Mouse (Mus musculus): ENCODE measurements around the gene Lemd1. TPM values are rescaled to one million over a fixed set of nuclear protein-coding genes. Genes with fewer than 3 reads are reported as not detected.

Gene Lemd1
- polyA plus RNA-seq, 1 experiment from 2014 or later = 0.79 TPM

DNA sequence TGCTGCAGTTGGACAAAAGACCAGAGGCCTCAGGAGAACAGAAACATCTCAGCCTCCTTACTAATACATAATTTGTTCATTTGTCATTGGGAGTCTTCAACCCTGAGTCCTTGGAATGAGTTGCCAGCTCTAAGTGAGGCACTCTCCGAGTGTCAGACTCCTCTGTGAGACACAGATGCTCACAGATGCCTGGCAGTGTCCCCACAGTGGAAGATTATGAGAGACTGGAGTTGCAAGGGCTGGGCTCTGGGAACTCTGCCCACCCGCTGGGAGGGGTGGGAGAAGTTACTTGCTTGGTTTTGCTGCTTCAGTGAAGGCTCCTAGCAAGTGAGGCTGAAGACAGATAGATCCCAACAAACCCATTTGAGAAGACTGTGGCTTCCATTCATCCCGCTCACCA is 104.8 kb downstream of the Lemd1 start:
- no peaks in the 10 kb centered on the region for H3K36me3 ChIP-seq
- ATAC-seq (ENCODE audit: insufficient number of reproducible peaks, low FRiP score, low TSS enrichment, low read depth) = no peak
- no peak overlapping the region for H3K9ac ChIP-seq
- no peaks in the 10 kb centered on the region for H3K9me3 ChIP-seq (replicated peaks)
- H3K4me1 ChIP-seq = peaks cover 36% of the 10 kb centered on the region
- peaks cover 37% of the 10 kb centered on the region for H3K27me3 ChIP-seq
- H3K27ac ChIP-seq (replicated peaks) = no peak overlapping the region
- H3K4me2 ChIP-seq (replicated peaks) = no peak overlapping the region
- WGBS = 56% methylated on average over 3 of the region's 3 CpGs
- no peak overlapping the region for H3K4me3 ChIP-seq (replicated peaks)

DNA sequence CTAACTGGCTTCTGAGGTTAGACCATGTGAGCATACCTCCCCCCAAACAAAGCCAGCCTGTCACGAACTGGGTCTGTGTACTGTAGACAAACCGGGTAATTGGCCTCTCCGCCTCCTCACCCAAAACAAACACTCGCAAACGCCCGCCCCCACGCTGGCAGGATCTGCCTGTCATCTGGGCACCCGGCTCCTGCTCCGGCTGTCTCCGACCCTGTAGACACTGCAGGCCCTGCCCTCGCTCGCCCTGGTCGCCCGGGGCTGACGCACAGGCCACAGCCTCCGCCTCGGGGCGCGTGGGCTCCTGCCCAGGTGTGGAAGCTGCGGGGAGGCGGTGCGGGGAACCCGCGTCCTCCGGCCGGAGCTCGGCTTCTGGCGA is 107.2 kb downstream of the Lemd1 start, which contains the start of gene Klhdc8a:
TSS of gene Klhdc8a (plus strand) at position 202 of the 376 bp plus-strand sequence.
- Histone ChIP-seq H3K27ac (replicated peaks) (no peak within 1 kb of the TSS), H3K9ac (peak within 1 kb of the TSS; percentile 44), H3K27me3 (peaks cover 43% of the 10 kb centered on the region), H3K9me3 (replicated peaks) (no peaks in the 10 kb centered on the region), H3K4me1 (peaks cover 15% of the 10 kb centered on the region), H3K4me3 (replicated peaks) (peak within 1 kb of the TSS; percentile 55), H3K36me3 (no peaks in the 10 kb centered on the region), H3K4me2 (replicated peaks) (peak within 1 kb of the TSS; percentile 100)
- under 1% methylated on average over 28 of the region's 28 CpGs for WGBS
- peak; percentile 26; the same call in 1 of the 2 replicates for ATAC-seq (ENCODE audit: insufficient number of reproducible peaks, low FRiP score, low TSS enrichment, low read depth)

DNA sequence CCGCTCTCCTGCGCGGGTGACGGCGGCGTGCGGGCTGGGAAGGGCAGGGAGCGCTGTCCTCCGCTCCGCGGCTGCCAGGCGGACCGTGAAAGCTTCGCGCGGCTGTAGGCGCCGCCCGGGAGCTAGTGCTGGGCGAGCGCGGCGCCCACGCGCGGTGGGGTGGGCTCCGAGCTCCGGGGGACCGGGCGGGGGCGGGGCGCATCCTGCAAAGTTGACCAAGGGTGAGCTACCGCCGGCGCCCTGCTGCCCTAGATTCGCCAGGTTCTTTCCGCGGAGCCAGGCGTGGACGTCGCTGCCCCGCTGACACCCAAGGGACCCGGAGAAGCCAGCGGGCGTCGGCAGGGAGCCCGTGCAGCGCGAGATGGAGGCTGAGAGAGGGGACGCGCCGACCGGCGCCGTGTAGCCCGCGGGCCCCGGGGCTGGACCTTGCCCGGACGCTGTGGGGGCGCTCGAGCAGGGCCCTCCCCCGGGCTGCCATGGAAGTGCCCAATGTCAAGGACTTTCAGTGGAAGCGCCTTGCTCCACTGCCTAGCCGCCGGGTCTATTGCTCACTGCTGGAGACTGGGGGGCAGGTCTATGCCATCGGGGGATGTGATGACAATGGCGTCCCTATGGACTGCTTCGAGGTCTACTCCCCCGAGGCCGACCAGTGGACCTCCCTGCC is 107.7 kb downstream of the Lemd1 start:
- Histone ChIP-seq H3K4me3 (replicated peaks) (peak overlapping the region; percentile 55), H3K27ac (replicated peaks) (no peak overlapping the region), H3K9me3 (replicated peaks) (no peaks in the 10 kb centered on the region), H3K4me2 (replicated peaks) (peak overlapping the region; percentile 100), H3K36me3 (no peaks in the 10 kb centered on the region), H3K27me3 (peaks cover 43% of the 10 kb centered on the region), H3K9ac (peak overlapping the region; percentile 44), H3K4me1 (peaks cover 15% of the 10 kb centered on the region)
- peak; percentile 37; the same call in 1 of the 2 replicates for ATAC-seq (ENCODE audit: insufficient number of reproducible peaks, low FRiP score, low TSS enrichment, low read depth)
- 1% methylated on average over 71 of the region's 71 CpGs for WGBS

DNA sequence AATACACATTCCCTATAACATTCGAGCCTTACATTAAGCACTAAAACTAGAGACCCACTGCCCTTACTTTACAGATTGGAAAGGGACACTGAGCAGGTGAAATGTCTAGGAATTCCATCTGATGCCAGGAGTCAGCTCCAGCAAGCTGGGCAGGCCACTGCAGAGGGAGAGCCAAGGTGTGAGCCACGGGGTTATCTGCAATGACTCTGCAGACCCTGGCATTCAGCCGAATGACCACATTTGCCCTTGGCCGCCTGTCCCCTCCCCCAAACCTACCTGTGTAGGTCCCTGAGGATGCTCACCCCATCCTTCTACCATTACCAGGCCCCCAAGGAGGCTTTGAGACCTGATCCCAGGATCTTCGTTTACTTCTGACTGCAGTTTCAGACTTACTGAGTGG is 108.5 kb downstream of the Lemd1 start:
- H3K27me3 ChIP-seq = peaks cover 43% of the 10 kb centered on the region
- H3K4me2 ChIP-seq (replicated peaks) = 0 out of 2 replicates have a peak overlapping the region, but pooled peaks have one; percentile 100
- ATAC-seq (ENCODE audit: insufficient number of reproducible peaks, low FRiP score, low TSS enrichment, low read depth) = no peak
- no peak overlapping the region for H3K27ac ChIP-seq (replicated peaks)
- H3K4me3 ChIP-seq (replicated peaks) = no peak overlapping the region
- no peaks in the 10 kb centered on the region for H3K36me3 ChIP-seq
- peaks cover 15% of the 10 kb centered on the region for H3K4me1 ChIP-seq
- H3K9ac ChIP-seq = no peak overlapping the region
- no peaks in the 10 kb centered on the region for H3K9me3 ChIP-seq (replicated peaks)
- WGBS = 73% methylated on average over 5 of the region's 5 CpGs

DNA sequence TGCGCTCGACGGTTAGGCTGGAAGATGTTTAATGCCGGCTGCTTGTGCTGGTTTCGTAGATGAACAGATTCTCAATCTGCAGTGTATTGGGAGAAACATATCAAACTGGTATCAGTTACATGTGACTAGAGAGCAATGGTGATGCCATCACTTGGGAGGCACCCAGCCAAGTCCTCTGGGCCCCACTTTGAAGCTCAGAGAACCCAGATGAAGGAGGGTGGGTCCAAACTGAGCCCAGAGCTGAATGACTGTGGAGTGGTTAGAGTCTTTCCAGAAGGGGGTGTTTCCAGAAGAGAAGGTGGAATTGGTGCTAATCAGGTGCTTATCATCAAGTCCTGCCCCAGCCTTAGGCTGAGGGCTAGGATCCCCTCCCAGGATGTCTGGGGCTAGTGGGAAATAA is 110.0 kb downstream of the Lemd1 start:
- H3K4me2 ChIP-seq (replicated peaks) = no peak overlapping the region
- no peak for ATAC-seq (ENCODE audit: insufficient number of reproducible peaks, low FRiP score, low TSS enrichment, low read depth)
- H3K27me3 ChIP-seq = peaks cover 45% of the 10 kb centered on the region
- peaks cover 15% of the 10 kb centered on the region for H3K4me1 ChIP-seq
- WGBS = 89% methylated on average over 5 of the region's 5 CpGs
- H3K9me3 ChIP-seq (replicated peaks) = no peaks in the 10 kb centered on the region
- H3K9ac ChIP-seq = no peak overlapping the region
- no peak overlapping the region for H3K4me3 ChIP-seq (replicated peaks)
- H3K36me3 ChIP-seq = no peaks in the 10 kb centered on the region
- H3K27ac ChIP-seq (replicated peaks) = no peak overlapping the region

DNA sequence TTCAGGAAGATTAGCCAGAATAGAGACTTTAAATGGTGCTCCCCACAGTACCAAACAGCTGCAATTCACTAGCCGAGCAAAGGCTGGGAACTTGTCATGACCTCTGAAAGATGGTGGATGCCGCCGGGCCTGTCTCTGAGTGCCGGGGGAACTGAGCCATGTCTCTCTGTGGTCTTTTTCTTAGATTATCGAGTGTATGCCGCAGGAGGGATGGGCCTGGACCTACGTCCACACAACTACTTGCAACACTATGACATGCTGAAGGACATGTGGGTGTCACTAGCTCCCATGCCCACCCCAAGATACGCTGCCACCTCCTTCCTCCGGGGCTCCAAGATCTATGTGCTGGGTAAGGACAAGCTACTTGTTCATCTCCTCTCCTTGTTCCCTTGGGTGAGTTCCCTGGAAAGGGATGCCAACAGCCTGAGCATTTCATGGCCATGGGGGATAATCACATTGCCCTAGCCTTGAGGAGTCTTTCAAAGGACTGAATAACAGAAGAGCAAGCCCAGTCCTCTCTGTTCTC is 111.2 kb downstream of the Lemd1 start:
- 85% methylated on average over 9 of the region's 9 CpGs for WGBS
- Histone ChIP-seq H3K9me3 (replicated peaks) (no peaks in the 10 kb centered on the region), H3K27ac (replicated peaks) (no peak overlapping the region), H3K4me3 (replicated peaks) (no peak overlapping the region), H3K4me2 (replicated peaks) (no peak overlapping the region), H3K36me3 (no peaks in the 10 kb centered on the region), H3K27me3 (peaks cover 43% of the 10 kb centered on the region), H3K4me1 (peaks cover 15% of the 10 kb centered on the region), H3K9ac (no peak overlapping the region)
- ATAC-seq (ENCODE audit: insufficient number of reproducible peaks, low FRiP score, low TSS enrichment, low read depth) = no peak

DNA sequence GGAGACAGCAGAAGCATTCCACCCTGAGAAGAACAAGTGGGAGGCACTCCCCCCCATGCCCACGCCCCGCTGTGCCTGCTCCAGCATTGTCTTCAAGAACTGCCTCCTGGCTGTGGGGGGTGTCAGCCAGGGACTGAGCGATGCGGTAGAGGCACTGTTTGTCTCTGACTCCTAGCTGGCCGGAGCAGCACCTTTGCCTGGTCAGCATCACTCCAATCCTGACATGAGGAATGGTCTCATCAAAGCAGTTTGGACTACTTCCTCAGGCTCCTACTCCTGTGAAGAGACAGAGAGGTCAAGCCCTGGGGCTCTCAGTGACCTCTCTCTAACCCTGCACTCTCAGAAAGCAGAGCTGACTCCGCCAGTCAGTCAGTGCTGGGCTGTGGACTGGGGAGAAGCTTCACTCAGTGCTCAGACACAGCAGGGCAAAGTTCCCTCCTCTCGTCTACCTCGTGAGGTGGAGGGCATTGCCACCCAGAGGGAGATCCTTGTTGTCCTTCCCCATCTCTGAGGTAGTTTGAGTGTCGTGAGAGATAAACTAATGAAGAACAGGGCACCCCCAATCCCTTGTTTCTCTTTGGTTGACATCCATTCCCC is 113.5 kb downstream of the Lemd1 start:
- Histone ChIP-seq H3K9me3 (replicated peaks) (no peaks in the 10 kb centered on the region), H3K9ac (no peak overlapping the region), H3K4me3 (replicated peaks) (no peak overlapping the region), H3K27me3 (peaks cover 21% of the 10 kb centered on the region), H3K27ac (replicated peaks) (no peak overlapping the region), H3K4me1 (no peaks in the 10 kb centered on the region), H3K4me2 (replicated peaks) (no peak overlapping the region), H3K36me3 (no peaks in the 10 kb centered on the region)
- no peak for ATAC-seq (ENCODE audit: insufficient number of reproducible peaks, low FRiP score, low TSS enrichment, low read depth)
- WGBS = 32% methylated on average over 9 of the region's 9 CpGs

DNA sequence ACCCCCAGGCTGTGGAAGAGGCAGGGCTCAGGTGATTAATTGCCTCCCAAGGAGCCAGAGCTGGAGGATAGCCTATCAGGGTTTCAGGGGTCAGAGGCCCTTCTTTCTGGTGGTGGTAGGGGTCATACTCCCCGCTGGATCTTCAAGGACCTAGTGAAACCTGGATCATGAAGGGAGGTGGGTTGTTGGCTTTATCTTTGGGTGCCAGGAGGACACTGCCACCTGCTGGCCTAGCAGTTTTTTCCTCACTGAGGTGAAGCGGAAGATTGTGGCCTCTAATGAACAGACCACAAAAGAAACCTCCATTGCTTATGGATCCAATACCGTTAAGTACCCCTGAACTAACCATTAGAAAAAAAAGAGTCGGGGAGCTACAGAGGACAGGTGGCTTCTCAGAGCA is 114.9 kb downstream of the Lemd1 start:
- ATAC-seq (ENCODE audit: insufficient number of reproducible peaks, low FRiP score, low TSS enrichment, low read depth) = no peak
- H3K4me3 ChIP-seq (replicated peaks) = no peak overlapping the region
- H3K27ac ChIP-seq (replicated peaks) = no peak overlapping the region
- H3K27me3 ChIP-seq = peaks cover 14% of the 10 kb centered on the region
- H3K4me1 ChIP-seq = no peaks in the 10 kb centered on the region
- H3K4me2 ChIP-seq (replicated peaks) = no peak overlapping the region
- no peak overlapping the region for H3K9ac ChIP-seq
- no peaks in the 10 kb centered on the region for H3K9me3 ChIP-seq (replicated peaks)
- WGBS = 43% methylated on average over 4 of the region's 4 CpGs
- H3K36me3 ChIP-seq = no peaks in the 10 kb centered on the region

DNA sequence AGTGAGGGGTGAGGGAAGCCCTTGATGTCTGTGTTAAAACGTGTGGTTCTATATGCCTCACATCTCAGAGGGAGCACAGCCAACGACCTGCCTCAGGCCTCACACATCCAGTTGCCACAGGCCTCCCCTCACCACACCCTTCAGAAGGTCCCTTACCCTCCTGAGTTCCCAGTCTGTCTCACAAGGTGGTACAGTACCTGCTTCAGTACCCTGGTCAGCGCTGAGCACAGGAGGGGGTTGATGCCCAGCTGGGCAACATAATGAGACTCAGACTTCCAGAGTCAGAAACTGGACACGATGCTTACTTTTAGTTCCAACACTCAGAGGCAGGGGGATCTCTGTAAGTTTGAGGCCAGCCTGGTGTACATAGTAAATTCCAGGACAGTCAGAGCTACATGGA is 115.6 kb downstream of the Lemd1 start:
- H3K4me2 ChIP-seq (replicated peaks) = no peak overlapping the region
- peaks cover 11% of the 10 kb centered on the region for H3K27me3 ChIP-seq
- H3K36me3 ChIP-seq = no peaks in the 10 kb centered on the region
- WGBS = 19% methylated on average over 4 of the region's 4 CpGs
- H3K27ac ChIP-seq (replicated peaks) = no peak overlapping the region
- H3K9me3 ChIP-seq (replicated peaks) = no peaks in the 10 kb centered on the region
- no peak for ATAC-seq (ENCODE audit: insufficient number of reproducible peaks, low FRiP score, low TSS enrichment, low read depth)
- no peaks in the 10 kb centered on the region for H3K4me1 ChIP-seq
- no peak overlapping the region for H3K9ac ChIP-seq
- no peak overlapping the region for H3K4me3 ChIP-seq (replicated peaks)

DNA sequence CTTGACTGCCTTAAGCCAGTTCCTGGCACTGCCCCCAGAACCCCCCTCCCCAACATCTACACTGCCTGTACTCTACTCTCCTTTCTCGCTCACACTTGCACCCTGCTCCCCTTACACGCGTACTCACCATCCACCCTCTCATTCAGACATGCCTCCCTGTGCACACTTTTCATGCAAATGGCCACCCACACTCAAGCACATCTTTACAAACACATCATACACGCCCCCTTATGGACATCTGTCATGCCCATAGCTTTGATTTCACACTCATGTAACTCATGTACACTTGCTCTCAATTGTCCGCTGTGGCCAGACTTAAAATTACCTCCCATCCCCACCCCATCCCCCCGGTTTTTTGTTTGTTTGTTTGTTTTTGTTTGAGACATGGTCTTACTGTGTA is 116.7 kb downstream of the Lemd1 start:
- no peak overlapping the region for H3K4me2 ChIP-seq (replicated peaks)
- no peaks in the 10 kb centered on the region for H3K36me3 ChIP-seq
- 82% methylated on average over 6 of the region's 6 CpGs for WGBS
- peaks cover 9% of the 10 kb centered on the region for H3K27me3 ChIP-seq
- H3K4me3 ChIP-seq (replicated peaks) = no peak overlapping the region
- H3K4me1 ChIP-seq = no peaks in the 10 kb centered on the region
- ATAC-seq (ENCODE audit: insufficient number of reproducible peaks, low FRiP score, low TSS enrichment, low read depth) = no peak
- H3K9ac ChIP-seq = no peak overlapping the region
- H3K9me3 ChIP-seq (replicated peaks) = no peaks in the 10 kb centered on the region
- no peak overlapping the region for H3K27ac ChIP-seq (replicated peaks)

DNA sequence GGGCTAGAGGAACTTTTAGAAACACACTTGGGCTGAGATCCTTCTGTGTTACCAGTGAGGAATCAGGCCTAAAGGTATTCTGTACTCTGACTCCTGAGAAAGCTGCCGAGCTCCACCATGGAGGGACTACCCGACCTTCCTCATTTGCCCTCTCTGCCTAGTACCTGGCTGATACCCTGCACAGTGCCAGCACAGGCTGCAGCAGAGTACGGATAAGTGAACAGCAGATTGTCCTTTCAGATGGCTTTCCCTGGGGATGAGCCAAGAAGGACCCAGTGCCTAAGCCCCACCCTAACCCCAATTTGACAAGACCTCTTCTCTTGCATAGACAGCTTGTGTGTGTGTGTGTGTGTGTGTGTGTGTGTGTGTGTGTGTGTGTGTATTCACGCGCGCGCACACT is 117.4 kb downstream of the Lemd1 start:
- H3K9me3 ChIP-seq (replicated peaks) = no peaks in the 10 kb centered on the region
- peaks cover 12% of the 10 kb centered on the region for H3K27me3 ChIP-seq
- no peak overlapping the region for H3K27ac ChIP-seq (replicated peaks)
- no peak overlapping the region for H3K4me3 ChIP-seq (replicated peaks)
- H3K9ac ChIP-seq = no peak overlapping the region
- 87% methylated on average over 7 of the region's 7 CpGs for WGBS
- no peak for ATAC-seq (ENCODE audit: insufficient number of reproducible peaks, low FRiP score, low TSS enrichment, low read depth)
- H3K36me3 ChIP-seq = no peaks in the 10 kb centered on the region
- H3K4me2 ChIP-seq (replicated peaks) = no peak overlapping the region
- H3K4me1 ChIP-seq = no peaks in the 10 kb centered on the region

Data from embryonic facial prominence, embryonic 15.5 days (tissue).